Mouse (Mus musculus) CH12.LX (cell line): ENCODE data around the gene Mapk11. TPM values are rescaled to one million over a fixed set of nuclear protein-coding genes. Genes with fewer than 3 reads are reported as not detected.

ENCODE experiments used
- DNase-seq: peaks from one replicate; pipeline ENCODE4 v3.0.0-alpha.2; 2013; ENCODE audit errors: extremely low read depth
- H3K27ac ChIP-seq: 2 replicates; pipeline ENCODE4 v1.5.1; 2012; ENCODE audit warnings: low read depth, mild to moderate bottlenecking, control low read depth, moderate library complexity; ENCODE audit not compliant: insufficient read depth
- H3K27me3 ChIP-seq: replicated peaks from 2 replicates; pipeline ENCODE3; 2012; ENCODE audit warnings: inconsistent platforms
- H3K36me3 ChIP-seq, 2 experiments: replicated peaks in 1 of 2; 2 replicates each; pipeline versions ENCODE3 to v1.6.1; 2012; ENCODE audit warnings: inconsistent platforms in 1 of 2, low read length in 1 of 2, mild to moderate bottlenecking in 1 of 2, mixed read lengths in 1 of 2, moderate library complexity in 1 of 2; ENCODE audit not compliant: control insufficient read depth in 1 of 2, insufficient read depth in 1 of 2
- H3K4me1 ChIP-seq, 2 experiments: 2 replicates each; pipeline ENCODE4 v1.6.1; 2012; ENCODE audit warnings: inconsistent platforms in 1 of 2, moderate library complexity in 1 of 2; ENCODE audit not compliant: insufficient read depth in 2 of 2, control insufficient read depth in 1 of 2
- H3K4me2 ChIP-seq: 2 replicates; pipeline ENCODE4 v1.6.1; 2012; ENCODE audit warnings: low read depth, mild to moderate bottlenecking, control low read depth; ENCODE audit not compliant: poor library complexity, insufficient read depth, severe bottlenecking
- H3K4me3 ChIP-seq, 3 experiments: fragments of 150-350 bp in 1 of 3; sonication (generic) in 1 of 3; replicated peaks in 1 of 3; 2 replicates each; pipeline versions ENCODE3 to v1.5.1; 2011 to 2012; ENCODE audit warnings: low read depth in 2 of 3, low read length in 2 of 3, mild to moderate bottlenecking in 2 of 3, moderate library complexity in 2 of 3, control low read depth in 1 of 3, improper control_type of control experiment in 1 of 3, inconsistent platforms in 1 of 3, mixed read lengths in 1 of 3; ENCODE audit not compliant: poor library complexity in 1 of 3
- H3K79me2 ChIP-seq: replicated peaks from 2 replicates; pipeline ENCODE4 v1.6.1; 2012; ENCODE audit warnings: mild to moderate bottlenecking, moderate library complexity; ENCODE audit not compliant: control insufficient read depth, poor library complexity, insufficient read depth, severe bottlenecking; ENCODE audit errors: extremely low read depth
- H3K9ac ChIP-seq: 2 replicates; pipeline ENCODE4 v1.6.1; 2012; ENCODE audit warnings: low read depth, mild to moderate bottlenecking, control low read depth, moderate library complexity; ENCODE audit not compliant: insufficient read depth
- H3K9me3 ChIP-seq: replicated peaks from 2 replicates; pipeline ENCODE3; 2012; ENCODE audit warnings: low read length, inconsistent platforms, mixed read lengths
- CHD1 ChIP-seq: IDR thresholded peaks from 2 replicates; pipeline ENCODE4 v1.6.1; 2012; ENCODE audit warnings: low read depth, low read length, improper control_type of control experiment, inconsistent platforms
- CHD2 ChIP-seq: IDR thresholded peaks from 2 replicates; pipeline ENCODE4 v1.6.1; 2011; ENCODE audit warnings: low read length, improper control_type of control experiment
- ELF1 ChIP-seq: IDR thresholded peaks from 2 replicates; pipeline ENCODE4 v1.6.1; 2014; ENCODE audit warnings: low read depth, mild to moderate bottlenecking, inconsistent platforms, low read length, improper control_type of control experiment
- EP300 ChIP-seq: IDR thresholded peaks from 2 replicates; pipeline ENCODE4 v1.6.1; 2011; ENCODE audit warnings: low read length, improper control_type of control experiment
- ETS1 ChIP-seq: conservative IDR thresholded peaks from 2 replicates; pipeline ENCODE4 v1.6.1; 2012; ENCODE audit warnings: low read depth, mild to moderate bottlenecking, inconsistent platforms, low read length, improper control_type of control experiment, moderate library complexity
- GABPA ChIP-seq: IDR thresholded peaks from 2 replicates; pipeline ENCODE4 v1.6.1; 2012; ENCODE audit warnings: low read depth, low read length, improper control_type of control experiment, inconsistent platforms; ENCODE audit not compliant: insufficient replicate concordance
- JUND ChIP-seq: conservative IDR thresholded peaks from 2 replicates; pipeline ENCODE4 v1.6.1; 2011; ENCODE audit warnings: low read depth, low read length, improper control_type of control experiment
- KAT2A ChIP-seq: IDR thresholded peaks from 2 replicates; pipeline ENCODE4 v1.6.1; 2012; ENCODE audit warnings: low read length, improper control_type of control experiment, inconsistent platforms; ENCODE audit not compliant: insufficient replicate concordance
- MAFK ChIP-seq: IDR thresholded peaks from 2 replicates; pipeline ENCODE4 v1.6.1; 2011; ENCODE audit warnings: low read length, improper control_type of control experiment; ENCODE audit not compliant: insufficient replicate concordance
- MAZ ChIP-seq: IDR thresholded peaks from 2 replicates; pipeline ENCODE4 v1.6.1; 2012; ENCODE audit warnings: low read depth, mild to moderate bottlenecking, inconsistent platforms, low read length, improper control_type of control experiment, moderate library complexity
- MXI1 ChIP-seq: IDR thresholded peaks from 2 replicates; pipeline ENCODE4 v1.6.1; 2011; ENCODE audit warnings: mild to moderate bottlenecking, low read depth, low read length, improper control_type of control experiment
- MYC ChIP-seq: IDR thresholded peaks from 2 replicates; pipeline ENCODE4 v1.6.1; 2011; ENCODE audit warnings: low read depth, mild to moderate bottlenecking, improper control_type of control experiment, low read length
- PAX5 ChIP-seq: IDR thresholded peaks from 2 replicates; pipeline ENCODE4 v1.6.1; 2012; ENCODE audit warnings: low read length, inconsistent platforms, mixed read lengths
- POLR2A ChIP-seq: IDR thresholded peaks from 2 replicates; pipeline ENCODE4 v1.6.1; 2011; ENCODE audit warnings: low read depth, mild to moderate bottlenecking, improper control_type of control experiment, low read length
- POLR2AphosphoS2 ChIP-seq: IDR thresholded peaks from 2 replicates; pipeline ENCODE4 v1.6.1; 2011; ENCODE audit warnings: low read depth, low read length, improper control_type of control experiment
- RAD21 ChIP-seq: IDR thresholded peaks from 2 replicates; pipeline ENCODE4 v1.6.1; 2011; ENCODE audit warnings: low read depth, mild to moderate bottlenecking, low read length, improper control_type of control experiment, moderate library complexity
- RCOR1 ChIP-seq: conservative IDR thresholded peaks from 2 replicates; pipeline ENCODE4 v1.6.1; 2012; ENCODE audit warnings: low read depth, mild to moderate bottlenecking, inconsistent platforms, low read length, improper control_type of control experiment
- SIN3A ChIP-seq: IDR thresholded peaks from 2 replicates; pipeline ENCODE4 v1.6.1; 2012; ENCODE audit warnings: low read length, improper control_type of control experiment, inconsistent platforms
- SMC3 ChIP-seq: IDR thresholded peaks from 2 replicates; pipeline ENCODE4 v1.6.1; 2011; ENCODE audit warnings: low read depth, low read length, improper control_type of control experiment
- TBP ChIP-seq: conservative IDR thresholded peaks from 2 replicates; pipeline ENCODE4 v1.6.1; 2011; ENCODE audit warnings: low read depth, low read length, improper control_type of control experiment
- TCF12 ChIP-seq: IDR thresholded peaks from 2 replicates; pipeline ENCODE4 v1.6.1; 2014; ENCODE audit warnings: low read depth, mild to moderate bottlenecking, inconsistent platforms, low read length, improper control_type of control experiment
- UBTF ChIP-seq: IDR thresholded peaks from 2 replicates; pipeline ENCODE4 v1.6.1; 2012; ENCODE audit warnings: low read depth, mild to moderate bottlenecking, inconsistent platforms, low read length, improper control_type of control experiment, moderate library complexity
- ZKSCAN1 ChIP-seq: IDR thresholded peaks from 2 replicates; pipeline ENCODE4 v1.6.1; 2012; ENCODE audit warnings: low read depth, inconsistent platforms, low read length, improper control_type of control experiment, borderline replicate concordance
- ZMIZ1 ChIP-seq: IDR thresholded peaks from 2 replicates; pipeline ENCODE4 v1.6.1; 2012; ENCODE audit warnings: low read depth, mild to moderate bottlenecking, inconsistent platforms, low read length, improper control_type of control experiment
- ZNF384 ChIP-seq: IDR thresholded peaks from 2 replicates; pipeline ENCODE4 v1.6.1; 2012; ENCODE audit warnings: low read depth, low read length, improper control_type of control experiment, inconsistent platforms
- dilution Hi-C: fragments of 300-500 bp; cut with MboI; formaldehyde crosslinking; loops from 2 replicates; pipeline ENCODE4 v1.14.3; 2020; ENCODE audit warnings: low sequenced_read_pairs; ENCODE audit not compliant: extremely low pct_unique_long_range_greater_than_20kb, extremely low pct_ligation_motif_present
- in situ Hi-C: fragments of 300-500 bp; cut with MboI; formaldehyde crosslinking; loops from 3 replicates; pipeline ENCODE4 v1.14.3; 2019; ENCODE audit warnings: low sequenced_read_pairs, low pct_ligation_motif_present, low pct_unique_long_range_greater_than_20kb, mixed read lengths
- polyA plus RNA-seq: library from polyadenylated mRNA; unstranded; fragments of >175 nt; gene quantifications from 2 replicates; pipeline ENCODE4 v1.2.1, GENCODE M21; 2012; ENCODE audit warnings: low read depth; ENCODE audit not compliant: insufficient read length
- total RNA-seq, 2 experiments: library from RNA; depleted of rRNA; stranded (reverse); fragments of 300-350 nt in 1 of 2; fragments of >200 nt in 1 of 2; gene quantifications; 2 replicates each; pipeline ENCODE4 v1.2.3; 2012 to 2014

The Mapk11 gene
- total and polyA plus RNA-seq, 3 experiments: 3.9 to 11.4 (median 5.3) TPM

GRCm38 (mm10) chr15:89143134-89143533 is 6.3 kb downstream of the Mapk11 start:
- in situ Hi-C loops (no loop called here), dilution Hi-C loops (no loop called here)
- no peak for DNase-seq
- no peak overlapping the region for H3K27ac ChIP-seq
- H3K79me2 ChIP-seq: no peaks in the 10 kb centered on the region
- H3K36me3 ChIP-seq: peaks cover 7 to 27% of the 10 kb centered on the region in 2 experiments
- H3K27me3 ChIP-seq: peaks cover 39% of the 10 kb centered on the region
- no peak overlapping the region for H3K4me2 ChIP-seq
- H3K4me3 ChIP-seq: no peak overlapping the region
- no peaks in the 10 kb centered on the region for H3K9me3 ChIP-seq
- TF ChIP-seq TCF12: no peak
- TF ChIP-seq ZKSCAN1: no peak
- no peak for TF ChIP-seq GABPA
- no peak for TF ChIP-seq JUND
- no peak for TF ChIP-seq CHD2
- TF ChIP-seq TBP: no peak
- TF ChIP-seq MAFK: no peak
- TF ChIP-seq MAZ: no peak
- no peak for TF ChIP-seq CHD1
- no peak for TF ChIP-seq ZMIZ1
- TF ChIP-seq POLR2A: no peak
- no peak for TF ChIP-seq SMC3
- TF ChIP-seq MXI1: no peak
- TF ChIP-seq PAX5: no peak
- no peak for TF ChIP-seq SIN3A
- no peak for TF ChIP-seq UBTF
- TF ChIP-seq EP300: no peak
- H3K9ac ChIP-seq: no peak overlapping the region
- peaks cover 4 to 15% of the 10 kb centered on the region in 2 experiments for H3K4me1 ChIP-seq

DNA sequence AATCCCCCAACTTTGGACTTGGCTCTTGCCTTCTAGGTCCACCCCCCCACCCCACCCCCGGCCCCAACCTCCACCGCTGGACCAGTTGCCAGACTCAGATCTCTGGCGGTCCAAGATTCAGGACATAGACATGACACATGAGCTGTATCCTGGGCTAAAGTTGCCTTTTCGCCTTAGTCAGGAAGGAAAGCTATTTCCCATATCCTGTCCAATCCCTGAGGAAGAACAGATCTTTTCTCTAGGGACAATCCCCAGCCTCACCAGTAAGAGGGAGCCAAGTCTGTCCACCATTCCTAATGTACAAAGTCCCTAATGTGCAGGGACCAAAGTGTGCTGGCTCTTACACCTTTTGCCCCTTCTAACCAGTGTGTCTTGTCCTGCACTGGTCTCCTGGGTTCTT is 7.5 kb downstream of the Mapk11 start:
- no peak for DNase-seq
- H3K4me2 ChIP-seq: no peak overlapping the region
- H3K4me3 ChIP-seq: no peak overlapping the region
- H3K27me3 ChIP-seq: peaks cover 44% of the 10 kb centered on the region
- in situ Hi-C loops (no loop called here), dilution Hi-C loops (no loop called here)
- H3K9me3 ChIP-seq: no peaks in the 10 kb centered on the region
- H3K27ac ChIP-seq: no peak overlapping the region
- peaks cover 0 to 10% of the 10 kb centered on the region in 2 experiments; a peak in 2 of 4 replicates for H3K4me1 ChIP-seq
- no peak overlapping the region for H3K9ac ChIP-seq
- TF ChIP-seq RCOR1 (no peak), ETS1 (no peak), GABPA (no peak), POLR2AphosphoS2 (no peak), MXI1 (no peak), ELF1 (no peak), MYC (no peak), KAT2A (no peak), RAD21 (no peak), ZNF384 (no peak), PAX5 (no peak)
- no peaks in the 10 kb centered on the region for H3K79me2 ChIP-seq
- peaks cover 7 to 27% of the 10 kb centered on the region in 2 experiments for H3K36me3 ChIP-seq
